Mouse (Mus musculus) myocyte (in vitro differentiated cells): ENCODE results near the gene Gm20388.

Experiments
- CEBPB ChIP-seq: IDR thresholded peaks from 2 replicates; pipeline ENCODE4 v1.6.1; 2011; ENCODE audit warnings: mild to moderate bottlenecking, moderate library complexity; ENCODE audit not compliant: poor library complexity, insufficient read depth, severe bottlenecking
- E2F4 ChIP-seq: IDR thresholded peaks from one replicate; pipeline ENCODE4 v1.6.1; 2011; ENCODE audit warnings: mild to moderate bottlenecking, control low read depth, moderate library complexity; ENCODE audit not compliant: insufficient read depth
- MAX ChIP-seq: IDR thresholded peaks from one replicate; pipeline ENCODE4 v1.6.1; 2011; ENCODE audit warnings: low read depth, mild to moderate bottlenecking, control low read depth
- MYOD1 ChIP-seq, 3 experiments: IDR thresholded peaks; one replicate each; pipeline ENCODE4 v1.6.1; 2011; ENCODE audit warnings: control low read depth in 2 of 3, low read depth in 2 of 3, mild to moderate bottlenecking in 2 of 3, moderate library complexity in 1 of 3; ENCODE audit not compliant: insufficient read length in 2 of 3, control insufficient read depth in 1 of 3
- MYOG ChIP-seq, 3 experiments: IDR thresholded peaks; one replicate each; pipeline ENCODE4 v1.6.1; 2011; ENCODE audit warnings: control low read depth in 2 of 3, low read depth in 2 of 3, mild to moderate bottlenecking in 2 of 3; ENCODE audit not compliant: insufficient read length in 2 of 3, control insufficient read depth in 1 of 3, insufficient read depth in 1 of 3
- POLR2A ChIP-seq: IDR thresholded peaks from one replicate; pipeline ENCODE4 v1.6.1; 2011; ENCODE audit warnings: low read depth, mild to moderate bottlenecking, control low read depth, moderate library complexity; ENCODE audit not compliant: insufficient read length
- POLR2AphosphoS2 ChIP-seq: IDR thresholded peaks from one replicate; pipeline ENCODE4 v1.6.1; 2011; ENCODE audit warnings: low read depth, control low read depth; ENCODE audit not compliant: insufficient read length
- SRF ChIP-seq: IDR thresholded peaks from one replicate; pipeline ENCODE4 v1.6.1; 2011; ENCODE audit warnings: low read depth; ENCODE audit not compliant: control insufficient read depth, insufficient read length
- TCF12 ChIP-seq: IDR thresholded peaks from one replicate; pipeline ENCODE4 v1.6.1; 2011; ENCODE audit warnings: mild to moderate bottlenecking, control low read depth; ENCODE audit not compliant: poor library complexity, insufficient read depth, severe bottlenecking
- USF1 ChIP-seq: IDR thresholded peaks from one replicate; pipeline ENCODE4 v1.6.1; 2011; ENCODE audit warnings: low read depth, mild to moderate bottlenecking, control low read depth, moderate library complexity

DNA sequence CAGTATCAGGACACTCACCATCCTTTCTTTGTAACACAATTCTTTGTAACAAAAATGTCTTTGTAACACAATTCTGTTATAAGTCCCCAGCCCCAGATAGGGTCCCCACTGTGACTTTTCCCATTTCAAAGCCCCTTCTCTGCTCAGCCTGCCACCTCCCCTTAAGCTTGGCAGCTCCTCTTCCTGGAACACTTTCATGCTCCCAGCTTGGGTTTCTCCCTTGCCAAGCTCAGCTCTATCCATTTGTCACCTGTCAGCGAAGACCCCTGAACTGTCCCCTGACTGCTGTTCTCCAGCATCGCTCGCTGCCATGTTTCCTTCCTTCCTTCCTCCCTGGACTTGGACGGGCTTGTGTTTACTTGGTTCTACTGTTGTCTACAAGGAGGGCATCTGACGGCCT is 2447.0 kb downstream of the Gm20388 start:
- TF ChIP-seq POLR2A (no peak), E2F4 (no peak), MYOG (IDR thresholded peaks at IDR 0.05; ENCODE audit: control insufficient read depth in 1 of 3, insufficient read depth in 1 of 3, insufficient read length in 2 of 3, low read depth in 2 of 3) (no peak), POLR2AphosphoS2 (no peak), CEBPB (no peak), TCF12 (no peak), SRF (no peak), MYOD1 (IDR thresholded peaks at IDR 0.05; ENCODE audit: control insufficient read depth in 1 of 3, insufficient read length in 2 of 3, low read depth in 2 of 3) (no peak), USF1 (no peak), MAX (no peak)
